Mouse (Mus musculus) hindbrain, embryonic 13.5 days (tissue): ENCODE measurements at regions not wholly inside any gene's neighbourhood (a gene's known extent, or its start where the extent isn't known, plus 50 kb on each side); places are given as distances from the start of the nearest gene placed in this dataset.

Source experiments
- ATAC-seq: fragments of 200-750 bp; cut with Nextera tagmentation; 2 replicates; pipeline ENCODE4 v1.8.0; 2017; ENCODE audit warnings: moderate TSS enrichment; ENCODE audit not compliant: low FRiP score
- H3K27ac ChIP-seq: fragments of 300-500 bp; sonication (generic); 2 replicates; pipeline ENCODE4 v1.5.1; 2015; ENCODE audit warnings: inconsistent platforms, mild to moderate bottlenecking, moderate library complexity
- H3K27me3 ChIP-seq: fragments of 300-500 bp; sonication (generic); 2 replicates; pipeline ENCODE4 v1.6.1; 2015; ENCODE audit warnings: mild to moderate bottlenecking, inconsistent platforms
- H3K36me3 ChIP-seq: fragments of 300-500 bp; sonication (generic); 2 replicates; pipeline ENCODE4 v1.6.1; 2015; ENCODE audit warnings: mild to moderate bottlenecking, inconsistent platforms
- H3K4me1 ChIP-seq: fragments of 300-500 bp; sonication (generic); replicated peaks from 2 replicates; pipeline ENCODE4 v1.6.1; 2015; ENCODE audit warnings: inconsistent platforms
- H3K4me2 ChIP-seq: fragments of 300-500 bp; sonication (generic); 2 replicates; pipeline ENCODE4 v1.6.1; 2015; ENCODE audit warnings: inconsistent platforms, mild to moderate bottlenecking, moderate library complexity
- H3K4me3 ChIP-seq: fragments of 300-500 bp; sonication (generic); 2 replicates; pipeline ENCODE4 v1.5.1; 2015; ENCODE audit warnings: mild to moderate bottlenecking, inconsistent platforms
- H3K9ac ChIP-seq: fragments of 300-500 bp; sonication (generic); 2 replicates; pipeline ENCODE4 v1.6.1; 2015; ENCODE audit warnings: mild to moderate bottlenecking, inconsistent platforms
- H3K9me3 ChIP-seq: fragments of 300-500 bp; sonication (generic); 2 replicates; pipeline ENCODE4 v1.6.1; 2016; ENCODE audit warnings: inconsistent platforms
- WGBS: fragments of 180-500 bp; shearing (Covaris S2); methylation state at CpG from one replicate; pipeline ENCODE4 v1.1.7; 2015; 5-methylcytosine and 5-hydroxymethylcytosine counted together

- H3K4me1 ChIP-seq = no peaks in the 10 kb centered on the region
- no peaks in the 10 kb centered on the region for H3K9me3 ChIP-seq
- H3K27ac ChIP-seq = no peak overlapping the region
- WGBS = 87% methylated on average over 9 of the region's 9 CpGs
- no peak for ATAC-seq
- no peak overlapping the region for H3K4me3 ChIP-seq
- H3K36me3 ChIP-seq = no peaks in the 10 kb centered on the region
- no peak overlapping the region for H3K9ac ChIP-seq
- no peak overlapping the region for H3K4me2 ChIP-seq
- no peaks in the 10 kb centered on the region for H3K27me3 ChIP-seq
These were observed 78.2 kb upstream of the Fzd7 start for GRCm38 (mm10) chr1:59403831-59404547.

- Histone ChIP-seq H3K4me2 (no peak overlapping the region), H3K4me3 (no peak overlapping the region), H3K9me3 (no peaks in the 10 kb centered on the region), H3K27me3 (no peaks in the 10 kb centered on the region), H3K4me1 (no peaks in the 10 kb centered on the region), H3K27ac (no peak overlapping the region), H3K36me3 (no peaks in the 10 kb centered on the region), H3K9ac (no peak overlapping the region)
- 78% methylated on average over 8 of the region's 8 CpGs for WGBS
- ATAC-seq = no peak
These were observed 76.9 kb upstream of the Fzd7 start for GRCm38 (mm10) chr1:59405370-59405769.

GRCm38 (mm10) chr1:59406741-59407306 lies 75.4 kb upstream of the Fzd7 start:
- 15% methylated on average over 6 of the region's 6 CpGs for WGBS
- no peak overlapping the region for H3K27ac ChIP-seq
- ATAC-seq = no peak

GRCm38 (mm10) chr1:59409585-59410160 lies 72.6 kb upstream of the Fzd7 start:
- no peaks in the 10 kb centered on the region for H3K36me3 ChIP-seq
- no peak overlapping the region for H3K27ac ChIP-seq
- H3K4me1 ChIP-seq = 0 out of 2 replicates have a peak, but pooled peaks cover 5% of the 10 kb centered on the region
- no peak overlapping the region for H3K4me2 ChIP-seq
- no peaks in the 10 kb centered on the region for H3K9me3 ChIP-seq
- no peak overlapping the region for H3K4me3 ChIP-seq
- no peaks in the 10 kb centered on the region for H3K27me3 ChIP-seq
- no peak for ATAC-seq
- 34% methylated on average over 8 of the region's 8 CpGs for WGBS
- H3K9ac ChIP-seq = no peak overlapping the region

More at GRCm38 (mm10) chr1:59406741-59407306, 75.4 kb upstream of the Fzd7 start:
- H3K36me3 ChIP-seq = no peaks in the 10 kb centered on the region
- no peaks in the 10 kb centered on the region for H3K4me1 ChIP-seq
- no peaks in the 10 kb centered on the region for H3K27me3 ChIP-seq
- H3K9me3 ChIP-seq = no peaks in the 10 kb centered on the region
- H3K4me3 ChIP-seq = no peak overlapping the region
- no peak overlapping the region for H3K9ac ChIP-seq
- no peak overlapping the region for H3K4me2 ChIP-seq

GRCm38 (mm10) chr1:59413264-59413663 lies 69.0 kb upstream of the Fzd7 start:
- Histone ChIP-seq H3K9ac (no peak overlapping the region), H3K4me1 (peaks cover 20% of the 10 kb centered on the region; the same call in 1 of the 2 replicates), H3K9me3 (no peaks in the 10 kb centered on the region), H3K27ac (no peak overlapping the region), H3K4me2 (no peak overlapping the region), H3K36me3 (no peaks in the 10 kb centered on the region), H3K4me3 (no peak overlapping the region), H3K27me3 (no peaks in the 10 kb centered on the region)
- ATAC-seq = no peak
- WGBS = 93% methylated on average over 8 of the region's 8 CpGs

GRCm38 (mm10) chr1:59414401-59415210 lies 67.6 kb upstream of the Fzd7 start:
- Histone ChIP-seq H3K9ac (no peak overlapping the region), H3K4me1 (peaks cover 20% of the 10 kb centered on the region; the same call in 1 of the 2 replicates), H3K4me2 (no peak overlapping the region), H3K4me3 (no peak overlapping the region), H3K27ac (peak overlapping the region; percentile 41; the same call in 1 of the 2 replicates), H3K9me3 (no peaks in the 10 kb centered on the region), H3K36me3 (no peaks in the 10 kb centered on the region), H3K27me3 (no peaks in the 10 kb centered on the region)
- ATAC-seq = peak; percentile 70; the same call in 1 of the 2 replicates
- WGBS = 21% methylated on average over 13 of the region's 13 CpGs

GRCm38 (mm10) chr1:59415733-59416312 lies 66.4 kb upstream of the Fzd7 start:
- Histone ChIP-seq H3K4me3 (no peak overlapping the region), H3K27me3 (no peaks in the 10 kb centered on the region), H3K9ac (no peak overlapping the region), H3K4me1 (peaks cover 20% of the 10 kb centered on the region; the same call in 1 of the 2 replicates), H3K27ac (peak overlapping the region; percentile 52), H3K36me3 (no peaks in the 10 kb centered on the region), H3K9me3 (no peaks in the 10 kb centered on the region), H3K4me2 (no peak overlapping the region)
- WGBS = 55% methylated on average over 11 of the region's 11 CpGs
- no peak for ATAC-seq

GRCm38 (mm10) chr1:59417317-59417716 lies 64.9 kb upstream of the Fzd7 start:
- H3K27me3 ChIP-seq = no peaks in the 10 kb centered on the region
- H3K9ac ChIP-seq = no peak overlapping the region
- H3K36me3 ChIP-seq = no peaks in the 10 kb centered on the region
- ATAC-seq = no peak
- no peak overlapping the region for H3K4me2 ChIP-seq
- H3K9me3 ChIP-seq = no peaks in the 10 kb centered on the region
- peaks cover 25% of the 10 kb centered on the region for H3K4me1 ChIP-seq
- no peak overlapping the region for H3K4me3 ChIP-seq
- 52% methylated on average over 1 of the region's 1 CpGs for WGBS
- no peak overlapping the region for H3K27ac ChIP-seq

GRCm38 (mm10) chr1:59417962-59418361 lies 64.3 kb upstream of the Fzd7 start:
- Histone ChIP-seq H3K4me3 (no peak overlapping the region), H3K9ac (no peak overlapping the region), H3K4me1 (peaks cover 32% of the 10 kb centered on the region), H3K9me3 (no peaks in the 10 kb centered on the region), H3K4me2 (no peak overlapping the region), H3K27me3 (no peaks in the 10 kb centered on the region), H3K36me3 (no peaks in the 10 kb centered on the region), H3K27ac (no peak overlapping the region)
- no peak for ATAC-seq
- 53% methylated on average over 3 of the region's 3 CpGs for WGBS

GRCm38 (mm10) chr1:59418748-59419147 lies 63.5 kb upstream of the Fzd7 start:
- Histone ChIP-seq H3K4me3 (no peak overlapping the region), H3K36me3 (no peaks in the 10 kb centered on the region), H3K9ac (no peak overlapping the region), H3K27me3 (no peaks in the 10 kb centered on the region), H3K4me2 (no peak overlapping the region), H3K9me3 (no peaks in the 10 kb centered on the region), H3K27ac (no peak overlapping the region), H3K4me1 (peaks cover 39% of the 10 kb centered on the region)
- ATAC-seq = no peak
- WGBS = 84% methylated on average over 9 of the region's 9 CpGs

GRCm38 (mm10) chr1:59422981-59423941 lies 59.0 kb upstream of the Fzd7 start:
- H3K27ac ChIP-seq = 0 out of 2 replicates have a peak overlapping the region, but pooled peaks have one; percentile 53
- 7% methylated on average over 19 of the region's 19 CpGs for WGBS
- H3K9ac ChIP-seq = no peak overlapping the region
- H3K9me3 ChIP-seq = no peaks in the 10 kb centered on the region
- H3K27me3 ChIP-seq = no peaks in the 10 kb centered on the region
- no peaks in the 10 kb centered on the region for H3K36me3 ChIP-seq
- no peak overlapping the region for H3K4me3 ChIP-seq
- peak; percentile 71 for ATAC-seq
- H3K4me2 ChIP-seq = 0 out of 2 replicates have a peak overlapping the region, but pooled peaks have one; percentile 20
- peaks cover 19% of the 10 kb centered on the region for H3K4me1 ChIP-seq
